Mouse (Mus musculus): ENCODE results near the gene Tnfrsf21.

GRCm38 (mm10) chr17:42981806-42982205, 34.5 kb upstream of the Tnfrsf21 start:
- TF ChIP-seq GATA1 (IDR thresholded peaks at IDR 0.05; ENCODE audit: borderline replicate concordance, low read length) (no peak), FLI1 (IDR thresholded peaks at IDR 0.05; ENCODE audit: low read length) (no peak)
